Mouse (Mus musculus): ENCODE measurements around the gene Cnpy2.
"Not testable (repeated sequence)": the region's sequence is repeated elsewhere in the genome, so short reads cannot be mapped to it uniquely, and the experiment has no call there.

Gene Cnpy2

GRCm38 (mm10) chr10:128322141-128323108 is at the start of gene Cnpy2:
TSS of gene Cnpy2 (plus strand) at chr10:128322459.
- ATAC-seq (ENCODE audit: insufficient number of reproducible peaks, low FRiP score, low TSS enrichment): peak; percentile 88

- ATAC-seq (ENCODE audit: insufficient number of reproducible peaks, low FRiP score, low TSS enrichment): not testable (repeated sequence)
Observed at GRCm38 (mm10) chr10:128272819-128273439, 49.3 kb upstream of the Cnpy2 start.

DNA sequence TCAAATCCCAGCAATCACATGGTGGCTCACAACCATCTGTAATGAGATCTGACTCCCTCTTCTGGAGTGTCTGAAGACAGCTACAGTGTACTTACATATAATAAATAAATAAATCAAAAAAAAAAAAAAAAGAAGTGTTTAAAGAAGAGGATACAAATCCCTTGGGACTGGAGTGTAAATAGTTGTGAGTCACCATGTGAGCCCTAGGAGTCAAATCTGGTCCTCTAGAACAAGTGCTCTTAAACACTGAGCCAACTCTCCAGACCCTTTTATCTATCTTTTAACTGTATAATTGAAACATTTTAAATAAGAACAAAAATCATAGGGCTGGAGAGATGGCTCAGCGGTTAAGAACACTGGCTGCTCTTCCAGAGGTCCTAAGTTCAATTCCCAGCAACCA is 46.9 kb upstream of the Cnpy2 start:
- ATAC-seq (ENCODE audit: insufficient number of reproducible peaks, low FRiP score, low TSS enrichment): not testable (repeated sequence)

GRCm38 (mm10) chr10:128278158-128278557 is 44.1 kb upstream of the Cnpy2 start:
- no peak for ATAC-seq (ENCODE audit: insufficient number of reproducible peaks, low FRiP score, low TSS enrichment)

DNA sequence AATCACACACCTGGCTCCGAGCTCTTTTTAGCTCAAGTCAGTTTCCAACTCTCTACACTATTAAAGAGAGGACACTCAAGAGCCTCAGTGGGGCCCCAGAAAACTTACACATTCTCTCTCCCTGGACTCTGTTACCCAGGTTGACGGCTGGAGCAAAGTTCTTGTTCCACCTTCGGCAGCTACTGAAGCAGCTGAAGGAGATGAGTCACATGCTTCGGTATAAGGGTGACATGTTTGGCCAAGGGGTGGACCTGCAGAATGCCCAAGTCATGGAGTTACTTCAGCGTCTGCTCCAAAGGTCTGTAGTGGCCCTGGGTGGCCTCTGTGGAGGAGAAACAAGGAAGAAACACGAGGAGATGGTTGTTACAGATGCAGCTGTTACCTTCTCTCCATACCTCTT is 41.3 kb upstream of the Cnpy2 start:
- no peak for ATAC-seq (ENCODE audit: insufficient number of reproducible peaks, low FRiP score, low TSS enrichment)

- ATAC-seq (ENCODE audit: insufficient number of reproducible peaks, low FRiP score, low TSS enrichment): no peak
Observed at GRCm38 (mm10) chr10:128281682-128282081, 40.6 kb upstream of the Cnpy2 start.

- no peak for ATAC-seq (ENCODE audit: insufficient number of reproducible peaks, low FRiP score, low TSS enrichment)
Observed at GRCm38 (mm10) chr10:128282886-128283450, 39.3 kb upstream of the Cnpy2 start.

GRCm38 (mm10) chr10:128283604-128284579 is 38.4 kb upstream of the Cnpy2 start:
- peak; percentile 87 for ATAC-seq (ENCODE audit: insufficient number of reproducible peaks, low FRiP score, low TSS enrichment)

- ATAC-seq (ENCODE audit: insufficient number of reproducible peaks, low FRiP score, low TSS enrichment): not testable (repeated sequence)
Observed at GRCm38 (mm10) chr10:128290594-128290993, 31.7 kb upstream of the Cnpy2 start.

DNA sequence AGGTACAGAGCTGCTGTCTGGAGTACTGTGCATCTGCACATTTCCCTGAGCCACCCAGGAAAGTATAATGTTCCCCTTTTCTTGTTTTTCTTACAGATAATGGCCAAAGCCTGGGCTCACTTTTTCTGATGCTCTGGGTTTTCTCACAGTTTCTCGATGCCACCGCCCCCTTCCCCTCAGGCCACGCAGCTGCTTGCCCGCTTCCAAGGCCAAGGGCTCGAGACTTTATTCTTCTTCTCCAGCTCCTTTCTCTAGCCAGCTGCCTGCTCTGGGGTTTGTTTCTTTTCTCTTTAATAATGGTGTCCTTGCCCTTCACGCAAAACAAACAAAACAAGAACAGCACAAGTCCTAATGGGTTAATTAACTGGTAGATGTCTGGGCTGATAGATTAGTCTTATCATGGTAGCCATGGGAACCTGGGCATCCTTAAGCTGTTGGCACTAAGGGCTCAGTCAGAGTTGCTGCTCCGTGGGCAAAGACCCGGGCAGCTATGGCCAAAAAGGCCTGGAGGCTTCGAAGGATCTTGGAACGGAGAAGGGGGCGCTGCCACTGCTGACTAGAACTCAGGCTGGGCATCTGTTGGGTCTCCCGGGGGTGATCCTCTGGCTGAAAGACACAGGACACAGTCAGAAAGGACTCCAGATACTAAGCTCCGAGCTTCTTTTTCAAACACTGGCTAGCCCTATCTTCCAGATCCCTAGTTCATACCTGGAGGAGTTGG is 25.7 kb upstream of the Cnpy2 start:
- no peak for ATAC-seq (ENCODE audit: insufficient number of reproducible peaks, low FRiP score, low TSS enrichment)

- ATAC-seq (ENCODE audit: insufficient number of reproducible peaks, low FRiP score, low TSS enrichment): 0 out of 2 replicates have a peak, but pooled peaks have one; percentile 54
Observed at GRCm38 (mm10) chr10:128297221-128297620, 25.0 kb upstream of the Cnpy2 start.

- ATAC-seq (ENCODE audit: insufficient number of reproducible peaks, low FRiP score, low TSS enrichment): peak; percentile 36; the same call in 1 of the 2 replicates
Observed at GRCm38 (mm10) chr10:128297622-128298021, 24.6 kb upstream of the Cnpy2 start.

DNA sequence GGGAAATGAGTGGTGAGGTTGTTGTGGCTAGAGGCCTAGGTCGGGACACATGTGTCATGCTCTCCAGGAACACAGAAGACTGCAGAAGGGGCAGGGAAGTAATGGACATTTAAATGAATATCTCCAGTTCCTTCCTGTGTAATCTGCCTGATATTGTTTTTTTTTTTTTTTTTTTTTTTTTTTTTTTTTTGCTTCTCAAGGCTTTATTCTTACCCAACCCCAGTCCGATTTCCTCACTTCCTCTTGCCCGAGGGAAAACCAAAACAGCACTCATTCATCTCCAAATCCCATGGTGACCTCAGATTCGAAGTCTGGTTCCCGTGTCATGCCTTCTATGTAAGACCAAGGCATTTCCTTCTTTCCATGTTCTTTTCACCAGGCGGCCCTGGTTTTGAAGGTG is 24.0 kb upstream of the Cnpy2 start:
- ATAC-seq (ENCODE audit: insufficient number of reproducible peaks, low FRiP score, low TSS enrichment): no peak

GRCm38 (mm10) chr10:128298702-128299171 is 23.5 kb upstream of the Cnpy2 start, which contains the start of gene Il23a:
TSS of gene Il23a (minus strand) at chr10:128298752.
- no peak for ATAC-seq (ENCODE audit: insufficient number of reproducible peaks, low FRiP score, low TSS enrichment)

- no peak for ATAC-seq (ENCODE audit: insufficient number of reproducible peaks, low FRiP score, low TSS enrichment)
Observed at GRCm38 (mm10) chr10:128302357-128302756, 19.9 kb upstream of the Cnpy2 start.

DNA sequence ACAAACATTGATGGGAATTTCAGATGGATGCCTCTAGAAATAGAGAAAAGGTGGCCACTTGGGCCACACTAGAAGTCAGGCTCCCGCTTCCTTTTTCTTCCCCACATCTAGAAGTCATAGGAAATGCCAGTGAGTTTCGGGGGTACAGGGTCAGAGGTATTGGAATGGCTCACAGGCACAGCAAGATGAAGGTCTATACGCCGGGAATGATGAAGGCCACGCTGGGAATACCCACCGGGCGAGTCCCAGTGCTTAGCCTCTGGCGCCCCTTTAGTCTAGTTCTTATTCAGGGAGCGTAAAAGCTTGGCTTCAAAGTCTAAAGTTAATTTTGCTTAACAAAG is 19.5 kb upstream of the Cnpy2 start:
- ATAC-seq (ENCODE audit: insufficient number of reproducible peaks, low FRiP score, low TSS enrichment): peak; percentile 39

DNA sequence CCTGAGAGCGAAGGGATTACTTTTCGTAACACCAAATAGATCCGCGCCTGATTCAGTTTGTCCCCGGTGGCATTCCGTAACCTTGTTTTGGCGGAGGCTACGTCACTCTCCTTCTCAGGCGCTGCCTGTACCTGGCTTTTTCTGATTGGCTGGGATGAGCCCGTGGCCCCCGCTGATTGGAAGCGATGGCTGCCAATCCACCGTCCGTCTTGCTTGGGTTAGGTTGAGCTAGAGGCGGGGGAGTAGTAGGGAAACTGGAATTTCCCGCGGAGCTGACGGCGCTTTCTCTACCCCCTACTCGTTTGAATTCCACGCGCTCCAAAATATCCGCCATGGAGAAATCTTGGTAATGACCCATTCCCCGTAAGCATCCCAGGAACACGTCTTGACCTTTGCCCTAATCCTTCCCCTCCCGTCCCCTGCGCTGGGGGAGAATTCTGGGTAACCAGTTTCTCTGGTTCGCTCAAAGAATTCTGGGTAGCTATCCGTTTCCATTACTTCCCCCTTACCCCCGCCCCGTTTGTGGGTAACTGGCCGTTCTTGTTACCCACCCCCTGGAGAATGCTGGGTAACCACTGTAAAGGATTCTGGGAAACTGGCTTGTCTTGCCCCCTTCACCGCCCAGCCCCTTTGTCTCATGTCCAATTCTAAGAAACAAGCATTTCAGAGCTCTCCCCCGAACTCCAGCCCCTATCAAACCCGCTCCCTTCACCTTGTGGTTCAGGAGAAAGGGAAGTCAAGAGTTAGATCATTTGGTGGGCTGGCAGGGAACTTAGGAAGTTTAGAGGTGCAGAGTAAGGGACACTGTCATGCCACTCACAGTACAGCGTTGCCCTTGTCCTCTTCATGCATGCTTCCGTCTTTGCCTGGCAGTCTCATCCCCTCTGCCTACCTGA is 18.9 kb upstream of the Cnpy2 start, which contains the start of gene Pan2:
TSS of gene Pan2 (plus strand) at position 210 of the 896 bp plus-strand sequence.
- ATAC-seq (ENCODE audit: insufficient number of reproducible peaks, low FRiP score, low TSS enrichment): peak; percentile 96

DNA sequence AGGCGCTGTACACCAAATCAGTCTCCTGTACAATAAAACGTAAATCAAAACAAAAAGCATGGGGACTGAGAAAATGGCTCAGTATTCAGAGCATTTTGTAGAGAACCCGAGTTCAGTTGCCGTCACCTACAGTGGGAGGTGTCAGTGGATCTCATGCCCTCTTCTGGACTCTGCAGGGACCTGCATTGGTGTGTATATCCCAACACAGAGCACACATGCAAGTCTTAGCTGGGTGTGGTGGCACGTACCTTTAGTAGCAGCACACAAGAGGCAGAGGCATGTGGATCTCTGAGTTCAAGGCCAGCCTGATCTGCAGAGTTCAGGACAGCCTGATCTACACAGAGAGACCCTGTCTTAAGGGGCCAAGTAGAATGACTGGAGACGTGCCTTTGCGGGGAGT is 12.6 kb upstream of the Cnpy2 start:
- ATAC-seq (ENCODE audit: insufficient number of reproducible peaks, low FRiP score, low TSS enrichment): no peak

All from cerebellum, adult (tissue).